Mouse (Mus musculus) limb, embryonic 11.5 days (tissue): ENCODE data around the gene Nmnat2. TPM values are rescaled to one million over a fixed set of nuclear protein-coding genes. Genes with fewer than 3 reads are reported as not detected.
A peak's percentile ranks its signal among the peaks of the same experiment; 100 is the strongest.

Experiments used
- ATAC-seq: fragments of 200-750 bp; cut with Nextera tagmentation; 2 replicates; pipeline ENCODE4 v1.8.0; 2017; ENCODE audit warnings: low read depth; ENCODE audit not compliant: insufficient number of reproducible peaks, low FRiP score, low TSS enrichment
- DNase-seq: peaks from one replicate; pipeline ENCODE4 v3.0.0-alpha.2; 2015; ENCODE audit warnings: low spot score
- H3K27ac ChIP-seq: fragments of 300-500 bp; sonication (generic); replicated peaks from 2 replicates; pipeline ENCODE4 v1.5.1; 2014; ENCODE audit warnings: low read depth, mild to moderate bottlenecking, low read length
- H3K27me3 ChIP-seq: fragments of 300-500 bp; sonication (generic); 2 replicates; pipeline ENCODE4 v1.6.1; 2014; ENCODE audit warnings: mild to moderate bottlenecking, low read length, mixed read lengths; ENCODE audit not compliant: control insufficient read depth, insufficient read depth
- H3K36me3 ChIP-seq: fragments of 300-500 bp; sonication (generic); 2 replicates; pipeline ENCODE4 v1.6.1; 2014; ENCODE audit warnings: mild to moderate bottlenecking, low read length, moderate library complexity, mixed read lengths; ENCODE audit not compliant: control insufficient read depth, insufficient read depth
- H3K4me1 ChIP-seq: fragments of 300-500 bp; sonication (generic); 2 replicates; pipeline ENCODE4 v1.6.1; 2014; ENCODE audit warnings: low read length, mixed read lengths; ENCODE audit not compliant: control insufficient read depth, insufficient read depth
- H3K4me2 ChIP-seq: fragments of 300-500 bp; sonication (generic); 2 replicates; pipeline ENCODE4 v1.6.1; 2014; ENCODE audit warnings: low read depth, mild to moderate bottlenecking, moderate library complexity; ENCODE audit not compliant: severe bottlenecking
- H3K4me3 ChIP-seq: fragments of 300-500 bp; sonication (generic); 2 replicates; pipeline ENCODE4 v1.5.1; 2014; ENCODE audit warnings: low read depth, low read length
- H3K9ac ChIP-seq: fragments of 300-500 bp; sonication (generic); 2 replicates; pipeline ENCODE4 v1.6.1; 2014; ENCODE audit warnings: mild to moderate bottlenecking, low read length
- H3K9me3 ChIP-seq: fragments of 300-500 bp; sonication (generic); 2 replicates; pipeline ENCODE4 v1.6.1; 2016; ENCODE audit warnings: low read length; ENCODE audit not compliant: control insufficient read depth
- WGBS: fragments of 180-500 bp; shearing (Covaris S2); extraction: QIAGEN DNeasy Blood & Tissue Kit; methylation state at CpG from one replicate; pipeline ENCODE4 v1.1.7; 2014; 5-methylcytosine and 5-hydroxymethylcytosine counted together
- polyA plus RNA-seq: library from polyadenylated mRNA; unstranded; fragments of >200 nt; fragmentation: Nextera tagmentation; extraction: Ambion mirVana; gene quantifications from 2 replicates; pipeline ENCODE4 v1.2.1, GENCODE M21; 2014

Gene Nmnat2
- polyA plus RNA-seq, 1 experiment from 2014 or later, result 0.37 TPM

DNA sequence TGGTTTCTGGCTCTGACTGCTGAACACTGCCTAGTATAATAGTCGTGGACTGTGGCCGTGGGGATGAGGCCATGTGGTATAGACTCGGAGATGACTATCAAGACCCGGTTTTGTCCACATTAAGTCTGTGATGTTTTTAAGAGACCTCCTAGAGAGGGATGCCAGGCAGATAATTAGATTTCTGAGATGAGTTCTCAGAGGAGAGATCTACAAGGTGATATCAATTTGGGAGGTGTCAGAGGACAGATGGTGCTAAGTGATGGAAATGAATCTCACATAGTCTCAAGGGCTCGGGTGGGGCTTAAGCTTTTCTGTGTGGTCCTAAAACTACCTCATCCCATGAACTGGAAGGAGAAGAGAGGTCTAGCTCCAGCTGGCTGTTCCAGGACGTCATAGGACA, 88.5 kb downstream of the Nmnat2 start:
- no peak overlapping the region for H3K27ac ChIP-seq
- WGBS, result 49% methylated on average over 6 of the region's 6 CpGs
- no peak for DNase-seq

DNA sequence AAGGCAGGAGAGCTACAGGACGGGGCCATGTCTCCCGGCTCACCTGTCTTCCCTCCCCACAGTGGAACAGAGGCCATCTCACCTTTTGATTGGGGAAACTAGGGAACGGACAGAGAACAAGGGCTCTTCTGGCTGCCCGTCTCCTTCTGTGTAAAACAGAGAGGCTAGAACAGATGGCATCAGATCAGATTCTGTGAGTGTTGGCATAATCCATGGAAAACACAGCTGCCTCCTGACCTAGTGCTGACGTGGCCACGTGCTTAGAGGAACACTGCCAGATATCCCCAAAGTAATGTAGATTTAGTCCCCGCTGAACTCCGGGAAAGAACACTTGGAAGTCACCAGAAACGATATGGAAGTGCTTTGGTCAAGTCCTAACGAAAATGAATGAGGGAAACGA, 90.6 kb downstream of the Nmnat2 start:
- H3K9ac ChIP-seq, result no peak overlapping the region
- no peaks in the 10 kb centered on the region for H3K4me1 ChIP-seq
- H3K9me3 ChIP-seq, result no peaks in the 10 kb centered on the region
- H3K36me3 ChIP-seq, result no peaks in the 10 kb centered on the region
- H3K27ac ChIP-seq, result no peak overlapping the region
- WGBS, result 78% methylated on average over 11 of the region's 11 CpGs
- no peaks in the 10 kb centered on the region for H3K27me3 ChIP-seq
- H3K4me3 ChIP-seq, result no peak overlapping the region
- H3K4me2 ChIP-seq, result no peak overlapping the region
- no peak for ATAC-seq
- DNase-seq, result no peak

More for the DNA sequence above, 88.5 kb downstream of the Nmnat2 start:
- no peak overlapping the region for H3K4me3 ChIP-seq
- no peak overlapping the region for H3K9ac ChIP-seq
- no peaks in the 10 kb centered on the region for H3K27me3 ChIP-seq
- no peaks in the 10 kb centered on the region for H3K36me3 ChIP-seq
- no peaks in the 10 kb centered on the region for H3K9me3 ChIP-seq
- no peaks in the 10 kb centered on the region for H3K4me1 ChIP-seq
- ATAC-seq, result no peak
- H3K4me2 ChIP-seq, result no peak overlapping the region

DNA sequence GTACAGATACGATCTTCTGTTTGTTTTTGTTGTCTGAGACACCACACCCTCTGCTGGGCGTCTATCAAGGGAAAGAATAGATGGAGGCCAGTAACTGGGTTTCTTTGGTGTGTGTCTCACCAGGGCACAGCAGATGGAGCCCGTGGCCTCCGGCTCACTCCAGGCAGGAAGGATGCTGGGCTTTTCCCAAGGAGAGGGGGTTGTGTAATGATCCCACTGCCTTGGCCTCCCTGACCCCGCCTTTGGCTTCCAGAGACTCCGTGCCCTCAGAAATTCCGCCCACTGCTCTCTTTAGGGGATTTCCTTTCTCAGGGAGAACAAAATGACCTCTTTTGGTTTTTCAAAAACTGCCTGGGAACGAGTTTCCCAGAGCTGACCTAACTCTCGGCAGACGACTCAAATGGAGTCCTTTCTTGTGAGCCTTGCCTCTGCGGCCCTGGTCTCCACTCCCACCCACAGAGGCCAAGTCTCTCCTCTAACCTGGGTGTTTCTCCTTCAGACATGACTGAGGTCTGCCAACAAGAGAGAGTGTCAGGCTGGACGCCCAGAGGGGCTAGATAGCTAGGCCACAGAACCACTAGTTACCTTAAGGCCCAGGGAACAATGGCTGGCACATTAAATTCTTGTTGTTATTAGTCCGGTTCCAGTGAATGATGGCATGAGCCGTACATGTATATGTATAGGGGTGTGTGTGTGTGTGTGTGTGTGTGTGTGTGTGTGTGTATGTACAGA, 93.5 kb downstream of the Nmnat2 start:
- Histone ChIP-seq H3K27ac (no peak overlapping the region), H3K36me3 (no peaks in the 10 kb centered on the region), H3K9ac (no peak overlapping the region), H3K27me3 (no peaks in the 10 kb centered on the region), H3K4me2 (no peak overlapping the region), H3K4me3 (no peak overlapping the region), H3K9me3 (no peaks in the 10 kb centered on the region), H3K4me1 (no peaks in the 10 kb centered on the region)
- 28% methylated on average over 14 of the region's 14 CpGs for WGBS
- DNase-seq (peak; percentile 61), ATAC-seq (no peak)

DNA sequence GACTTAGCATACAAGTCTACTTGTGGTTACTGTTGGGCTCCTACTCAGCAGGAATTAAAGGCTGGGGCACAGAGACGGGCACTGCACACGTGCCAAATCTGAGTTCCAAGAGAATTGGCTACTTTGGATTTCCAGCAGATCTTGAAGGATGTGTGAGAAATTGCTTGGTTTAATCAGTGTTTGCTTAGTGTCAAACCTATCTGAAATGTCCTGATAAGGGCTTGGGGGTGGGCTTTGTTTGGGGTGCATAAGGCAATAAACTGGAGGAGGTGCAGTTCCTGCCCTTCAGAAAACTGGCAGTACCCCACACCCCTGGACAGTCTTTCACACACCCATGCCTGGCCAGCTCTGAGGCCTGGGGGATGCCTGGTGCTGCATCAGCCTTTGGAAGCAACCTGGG, 94.7 kb downstream of the Nmnat2 start:
- WGBS, result 66% methylated on average over 2 of the region's 2 CpGs

DNA sequence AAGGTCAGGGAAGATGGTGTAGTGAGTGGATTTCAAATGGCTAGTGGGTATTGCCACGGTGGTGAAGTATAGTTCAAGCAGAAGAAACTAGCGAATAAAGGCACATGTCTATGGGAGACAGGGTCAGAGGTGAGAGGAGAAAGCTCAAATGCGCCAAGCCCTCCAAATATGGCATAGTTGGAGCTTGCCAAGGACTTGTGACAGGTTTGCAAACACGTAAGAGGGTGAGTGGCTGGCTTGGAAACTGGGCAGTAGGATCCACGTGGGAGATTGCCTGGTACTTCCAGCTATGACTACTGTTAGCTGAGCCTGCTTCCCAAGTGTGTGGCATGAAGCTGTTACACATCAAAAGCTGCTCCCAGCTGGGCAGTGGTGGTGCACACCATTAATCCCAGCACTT, 96.7 kb downstream of the Nmnat2 start:
- H3K9me3 ChIP-seq, result no peaks in the 10 kb centered on the region
- no peak overlapping the region for H3K27ac ChIP-seq
- WGBS, result 85% methylated on average over 5 of the region's 5 CpGs
- H3K9ac ChIP-seq, result no peak overlapping the region
- no peak for ATAC-seq
- no peak overlapping the region for H3K4me2 ChIP-seq
- no peak overlapping the region for H3K4me3 ChIP-seq
- H3K4me1 ChIP-seq, result 0 out of 2 replicates have a peak, but pooled peaks cover 3% of the 10 kb centered on the region
- DNase-seq, result no peak
- no peaks in the 10 kb centered on the region for H3K36me3 ChIP-seq
- no peaks in the 10 kb centered on the region for H3K27me3 ChIP-seq

More for the DNA sequence above, 94.7 kb downstream of the Nmnat2 start:
- H3K9ac ChIP-seq, result no peak overlapping the region
- no peaks in the 10 kb centered on the region for H3K27me3 ChIP-seq
- no peak for DNase-seq
- H3K4me2 ChIP-seq, result no peak overlapping the region
- ATAC-seq, result no peak
- H3K4me3 ChIP-seq, result no peak overlapping the region
- no peak overlapping the region for H3K27ac ChIP-seq
- H3K36me3 ChIP-seq, result no peaks in the 10 kb centered on the region
- H3K4me1 ChIP-seq, result 0 out of 2 replicates have a peak, but pooled peaks cover 3% of the 10 kb centered on the region
- H3K9me3 ChIP-seq, result no peaks in the 10 kb centered on the region

DNA sequence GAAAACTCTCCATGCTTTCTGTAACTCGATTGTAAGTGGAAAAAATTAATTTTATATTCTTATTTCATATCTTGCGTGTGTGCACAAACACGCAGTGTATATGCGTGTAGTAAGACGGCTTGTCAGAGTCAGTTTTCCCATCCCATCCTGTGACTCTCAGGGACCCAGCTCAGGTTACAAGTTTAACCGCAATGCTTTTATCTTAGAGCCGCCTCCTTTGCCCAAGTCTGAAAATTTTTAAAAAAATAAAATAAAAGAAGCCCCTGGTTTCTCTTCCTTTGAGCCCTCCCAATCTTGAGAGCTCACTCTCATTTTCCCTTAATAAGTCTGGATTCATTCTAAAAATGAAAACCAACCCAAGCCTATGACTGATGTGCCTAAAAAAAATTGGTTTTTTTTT, 98.8 kb downstream of the Nmnat2 start:
- Histone ChIP-seq H3K4me2 (no peak overlapping the region), H3K27me3 (no peaks in the 10 kb centered on the region), H3K27ac (no peak overlapping the region), H3K4me1 (0 out of 2 replicates have a peak, but pooled peaks cover 3% of the 10 kb centered on the region), H3K36me3 (no peaks in the 10 kb centered on the region), H3K4me3 (no peak overlapping the region), H3K9me3 (no peaks in the 10 kb centered on the region), H3K9ac (no peak overlapping the region)
- WGBS, result 16% methylated on average over 7 of the region's 7 CpGs
- no peak for ATAC-seq
- DNase-seq, result no peak

DNA sequence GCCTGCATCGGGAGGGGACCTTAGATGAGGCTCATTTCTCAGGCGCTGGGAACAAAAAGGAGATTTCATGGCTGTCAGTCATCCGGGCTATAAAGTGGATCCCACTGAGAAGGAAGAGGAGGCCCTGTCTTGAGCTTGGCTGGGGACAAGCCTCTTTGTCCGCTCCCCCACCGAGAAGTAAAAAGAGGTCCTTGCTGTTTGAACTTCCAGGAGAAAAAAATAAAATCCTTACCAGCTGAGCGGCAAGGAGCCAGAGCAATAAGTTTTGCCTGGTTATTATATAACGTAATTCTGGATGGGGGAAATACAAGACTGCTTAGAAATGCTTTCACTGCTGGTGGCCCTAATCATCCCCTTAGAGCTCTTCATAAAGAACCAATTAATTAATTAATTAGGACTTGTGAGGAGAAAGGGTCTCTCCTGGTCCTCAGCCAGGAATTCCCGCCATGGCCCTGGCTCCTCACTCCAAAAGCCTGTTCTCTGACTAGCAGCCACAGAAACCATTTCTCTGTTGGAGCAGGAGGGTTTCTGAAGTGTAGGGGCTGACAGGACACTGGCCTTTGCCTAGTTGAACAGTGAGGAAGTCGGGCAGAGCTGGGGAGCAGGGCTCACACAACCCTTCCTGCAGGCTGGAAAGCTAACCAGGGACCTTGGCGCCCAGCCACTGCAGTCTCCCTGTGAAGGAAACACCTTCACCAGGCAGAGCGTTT, 99.5 kb downstream of the Nmnat2 start:
- ATAC-seq (no peak), DNase-seq (no peak)
- Histone ChIP-seq H3K9me3 (no peaks in the 10 kb centered on the region), H3K4me3 (no peak overlapping the region), H3K9ac (no peak overlapping the region), H3K27ac (no peak overlapping the region), H3K36me3 (no peaks in the 10 kb centered on the region), H3K4me2 (no peak overlapping the region), H3K27me3 (no peaks in the 10 kb centered on the region), H3K4me1 (0 out of 2 replicates have a peak, but pooled peaks cover 3% of the 10 kb centered on the region)
- 16% methylated on average over 11 of the region's 11 CpGs for WGBS

DNA sequence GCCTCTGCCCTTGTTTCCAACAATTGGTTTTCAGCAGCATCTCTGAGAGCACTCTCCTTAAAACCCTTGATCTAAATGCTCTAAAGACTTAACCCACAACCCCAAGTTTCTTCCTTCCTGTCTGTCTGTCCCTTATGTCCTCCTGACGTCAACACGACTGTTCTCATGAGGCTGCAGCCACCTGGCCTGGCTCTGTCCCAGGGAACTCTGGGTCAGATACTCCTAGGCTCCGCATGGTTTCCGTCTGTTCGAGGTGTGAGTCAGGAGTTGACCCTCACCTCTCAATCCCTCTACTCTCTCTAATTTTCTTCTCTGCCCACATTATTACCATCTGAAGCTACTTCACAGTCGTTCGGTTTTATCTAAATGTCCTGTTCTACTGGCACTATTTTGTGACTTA, 103.5 kb downstream of the Nmnat2 start:
- no peak overlapping the region for H3K27ac ChIP-seq
- DNase-seq (no peak), ATAC-seq (no peak)
- H3K4me3 ChIP-seq, result no peak overlapping the region
- H3K9ac ChIP-seq, result no peak overlapping the region
- 73% methylated on average over 7 of the region's 7 CpGs for WGBS
- H3K36me3 ChIP-seq, result no peaks in the 10 kb centered on the region
- H3K4me1 ChIP-seq, result 0 out of 2 replicates have a peak, but pooled peaks cover 6% of the 10 kb centered on the region
- no peaks in the 10 kb centered on the region for H3K27me3 ChIP-seq
- H3K9me3 ChIP-seq, result no peaks in the 10 kb centered on the region
- no peak overlapping the region for H3K4me2 ChIP-seq
